Mouse (Mus musculus) stomach, postnatal 0 days (tissue): ENCODE measurements around the gene Acp6.

ENCODE experiments used
- CTCF ChIP-seq: IDR thresholded peaks from 2 replicates; pipeline ENCODE4 v1.5.1; 2016; ENCODE audit warnings: antibody characterized with exemption, low read depth, mild to moderate bottlenecking, moderate library complexity
- EP300 ChIP-seq: optimal IDR thresholded peaks from 2 replicates; pipeline ENCODE3; 2016; ENCODE audit warnings: antibody characterized with exemption

DNA sequence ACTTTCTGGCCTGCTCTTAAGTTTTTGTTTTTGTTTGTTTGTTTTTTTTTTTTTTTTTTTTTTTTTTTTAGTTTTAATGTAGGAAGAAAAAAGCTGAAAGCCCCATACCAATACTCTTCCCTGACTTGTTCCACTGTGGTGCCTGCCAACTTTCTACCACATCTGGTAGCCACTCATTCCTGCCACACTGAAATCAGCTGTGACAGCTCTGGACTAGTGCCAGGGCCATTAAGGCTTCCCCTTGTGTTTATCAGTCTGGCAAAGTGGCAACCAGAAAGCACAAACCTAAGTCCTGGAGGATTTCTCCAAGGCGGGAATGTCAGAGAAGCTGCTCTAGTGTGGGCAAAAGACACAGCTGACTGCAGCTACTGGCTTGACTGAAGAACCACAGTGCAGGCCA, 55.9 kb downstream of the Acp6 start:
- TF ChIP-seq CTCF (no peak), EP300 (no peak)
